Mouse (Mus musculus) liver (tissue): ENCODE results near the gene Gm15085.
"Not testable (repeated sequence)": the region's sequence is repeated elsewhere in the genome, so short reads cannot be mapped to it uniquely, and the experiment has no call there.

Source experiments
- DNase-seq: peaks from one replicate; pipeline ENCODE4 v3.0.0-alpha.2; 2020; ENCODE audit warnings: mixed read lengths

Gene Gm15085

DNA sequence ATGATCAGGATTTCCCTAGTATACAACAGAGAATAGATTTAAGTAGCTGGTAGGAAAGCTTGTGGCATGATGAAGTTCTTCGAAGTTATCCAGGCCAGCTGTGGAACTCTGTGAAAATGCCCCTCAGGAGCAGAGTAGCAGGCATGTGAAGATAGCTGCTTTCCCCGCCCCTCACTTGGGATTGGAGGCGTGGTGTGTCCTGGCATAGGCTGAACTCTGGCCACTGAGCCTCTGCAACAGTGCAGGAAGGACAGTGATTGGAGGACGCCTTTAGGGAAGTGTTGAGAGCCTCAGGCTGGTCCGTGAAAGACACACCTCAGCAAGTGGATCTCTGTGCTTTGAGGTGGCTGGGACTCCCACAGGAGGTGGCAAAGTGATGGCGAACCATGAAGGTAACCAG lies at the start of gene Gm15085:
Gm15085 (plus strand) TSS at position 301 of the 400 bp plus-strand sequence.
- not testable (repeated sequence) for DNase-seq
